Mouse (Mus musculus): Measurements from ENCODE around the gene Rnf20. TPM values are rescaled to one million over a fixed set of nuclear protein-coding genes. Genes with fewer than 3 reads are reported as not detected.

Rnf20 gene
- total and polyA plus RNA-seq, 3 experiments: 40.8 to 58.1 (median 43.1) TPM

DNA sequence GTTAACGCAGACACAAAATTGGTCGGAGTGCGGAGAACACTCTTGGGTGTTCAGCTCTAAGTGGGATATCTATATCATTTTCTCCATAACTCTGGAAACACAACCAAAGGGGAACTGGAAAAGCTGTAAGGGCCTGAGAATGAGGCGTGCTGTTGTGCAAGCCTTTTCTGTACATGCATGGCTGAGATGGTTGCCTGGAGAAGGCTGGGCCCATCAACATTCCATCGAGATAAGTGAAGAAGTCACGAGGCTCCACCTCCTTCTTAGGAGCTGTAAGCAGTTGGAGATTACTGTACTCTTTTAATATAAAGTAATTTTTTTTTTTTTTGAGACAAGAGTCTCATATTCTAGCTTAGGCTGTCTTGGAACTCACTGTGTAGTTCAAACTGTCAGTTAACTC, 44.3 kb downstream of the Rnf20 start:
- H3K9ac ChIP-seq (ENCODE audit: control insufficient read depth, low read depth, low read length, poor library complexity, severe bottlenecking): no peak overlapping the region
- no peaks in the 10 kb centered on the region for H3K27me3 ChIP-seq (ENCODE audit: control insufficient read depth in 1 of 2, insufficient read depth in 2 of 2, low read length in 2 of 2)
- TF ChIP-seq ELF1 (IDR thresholded peaks at IDR 0.05; ENCODE audit: low read depth, low read length): no peak
- no peak for TF ChIP-seq NELFE (IDR thresholded peaks at IDR 0.05; ENCODE audit: low read depth, low read length)
- TF ChIP-seq ZKSCAN1 (IDR thresholded peaks at IDR 0.05; ENCODE audit: low read depth, low read length): no peak
- no peak for TF ChIP-seq SMC3 (IDR thresholded peaks at IDR 0.05; ENCODE audit: low read depth, low read length)
- no peak for TF ChIP-seq MAX (IDR thresholded peaks at IDR 0.05; ENCODE audit: low read length)
- TF ChIP-seq KAT2A (conservative IDR thresholded peaks at IDR 0.05; ENCODE audit: low read depth, low read length): no peak
- no peak for TF ChIP-seq USF2 (IDR thresholded peaks at IDR 0.05; ENCODE audit: borderline replicate concordance in 1 of 2, insufficient read depth in 1 of 2, low read depth in 1 of 2, low read length in 2 of 2)
- no peak for TF ChIP-seq RCOR1 (IDR thresholded peaks at IDR 0.05; ENCODE audit: low read depth, low read length)
- no peak for TF ChIP-seq CTCF (IDR thresholded peaks at IDR 0.05 in 2 of 3, conservative IDR thresholded peaks at IDR 0.05 in 1 of 3; ENCODE audit: control insufficient read depth in 1 of 3, insufficient read depth in 1 of 3, low read depth in 2 of 3, low read length in 3 of 3, poor library complexity in 1 of 3, severe bottlenecking in 1 of 3)
- no peak for TF ChIP-seq MEF2A (IDR thresholded peaks at IDR 0.05; ENCODE audit: extremely low read depth, insufficient replicate concordance, low read depth, low read length, poor library complexity, severe bottlenecking)
- no peak for TF ChIP-seq ZMIZ1 (IDR thresholded peaks at IDR 0.05; ENCODE audit: low read depth, low read length)
- TF ChIP-seq UBTF (IDR thresholded peaks at IDR 0.05; ENCODE audit: borderline replicate concordance, insufficient read depth, low read depth, low read length): no peak
- no peak overlapping the region for H3K4me3 ChIP-seq (ENCODE audit: control insufficient read depth in 1 of 2, insufficient read depth in 1 of 2, low read depth in 2 of 2, low read length in 2 of 2)
- no peak for DNase-seq (ENCODE audit: low read depth, low spot score)
- no peaks in the 10 kb centered on the region for H3K9me3 ChIP-seq (replicated peaks; ENCODE audit: insufficient read depth, low read length)
- no peaks in the 10 kb centered on the region for H3K79me2 ChIP-seq (ENCODE audit: control insufficient read depth, insufficient read depth, low read length, poor library complexity)
- no peaks in the 10 kb centered on the region for H3K4me1 ChIP-seq (ENCODE audit: control insufficient read depth in 1 of 2, insufficient read depth in 2 of 2, low read length in 2 of 2)
- no peak overlapping the region for H3K27ac ChIP-seq (ENCODE audit: control insufficient read depth, low read depth, low read length)
- no peaks in the 10 kb centered on the region for H3K36me3 ChIP-seq (ENCODE audit: control insufficient read depth in 1 of 2, insufficient read depth in 2 of 2, low read length in 2 of 2)

DNA sequence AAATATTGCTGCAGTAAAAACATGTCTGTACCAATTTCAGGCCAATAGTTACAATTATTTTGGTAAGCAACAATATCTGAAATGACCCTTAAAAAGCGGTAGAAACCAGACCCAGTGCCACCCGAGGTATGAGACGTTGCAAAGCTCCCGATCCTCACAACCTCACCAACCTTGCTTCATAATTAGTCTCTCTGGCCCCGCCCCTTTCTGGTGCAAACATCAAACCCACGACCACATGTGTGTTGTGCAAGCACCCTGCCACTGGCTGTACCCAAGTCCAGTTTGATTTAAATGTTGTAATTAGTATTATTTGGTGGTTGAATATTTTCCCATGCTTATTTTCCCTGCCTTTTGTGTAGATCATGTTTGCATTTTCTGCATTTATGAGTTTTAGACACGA, 45.0 kb downstream of the Rnf20 start:
- no peak for TF ChIP-seq SMC3 (IDR thresholded peaks at IDR 0.05; ENCODE audit: low read depth, low read length)
- no peak for TF ChIP-seq ELF1 (IDR thresholded peaks at IDR 0.05; ENCODE audit: low read depth, low read length)
- no peak for TF ChIP-seq MAFK (IDR thresholded peaks at IDR 0.05; ENCODE audit: borderline replicate concordance, low read depth, low read length)
- TF ChIP-seq USF2 (IDR thresholded peaks at IDR 0.05; ENCODE audit: borderline replicate concordance in 1 of 2, insufficient read depth in 1 of 2, low read depth in 1 of 2, low read length in 2 of 2): no peak
- no peak for TF ChIP-seq POLR2AphosphoS5 (IDR thresholded peaks at IDR 0.05; ENCODE audit: borderline replicate concordance, low read depth, low read length)
- TF ChIP-seq GABPA (IDR thresholded peaks at IDR 0.05; ENCODE audit: low read depth, low read length): no peak
- TF ChIP-seq ZC3H11A (IDR thresholded peaks at IDR 0.05; ENCODE audit: low read depth, low read length): no peak
- TF ChIP-seq ZKSCAN1 (IDR thresholded peaks at IDR 0.05; ENCODE audit: low read depth, low read length): no peak
- no peak for TF ChIP-seq MXI1 (IDR thresholded peaks at IDR 0.05; ENCODE audit: low read depth, low read length)
- TF ChIP-seq JUND (IDR thresholded peaks at IDR 0.05; ENCODE audit: low read depth, low read length): no peak
- TF ChIP-seq KAT2A (conservative IDR thresholded peaks at IDR 0.05; ENCODE audit: low read depth, low read length): no peak
- no peak for TF ChIP-seq POLR2A (IDR thresholded peaks at IDR 0.05; ENCODE audit: control insufficient read depth in 1 of 2, insufficient read depth in 1 of 2, low read depth in 1 of 2, low read length in 2 of 2, poor library complexity in 1 of 2)
- TF ChIP-seq ETS1 (IDR thresholded peaks at IDR 0.05; ENCODE audit: low read depth, low read length): no peak
- no peak for TF ChIP-seq ZNF384 (IDR thresholded peaks at IDR 0.05; ENCODE audit: low read depth, low read length)
- TF ChIP-seq MAZ (IDR thresholded peaks at IDR 0.05; ENCODE audit: low read depth, low read length): no peak
- TF ChIP-seq SIN3A (IDR thresholded peaks at IDR 0.05; ENCODE audit: low read length): no peak
- no peak for TF ChIP-seq RAD21 (IDR thresholded peaks at IDR 0.05; ENCODE audit: low read depth, low read length)
- no peak for TF ChIP-seq MEF2A (IDR thresholded peaks at IDR 0.05; ENCODE audit: extremely low read depth, insufficient replicate concordance, low read depth, low read length, poor library complexity, severe bottlenecking)
- TF ChIP-seq GATA1 (IDR thresholded peaks at IDR 0.05; ENCODE audit: low read depth, low read length): no peak
- no peaks in the 10 kb centered on the region for H3K4me1 ChIP-seq (ENCODE audit: control insufficient read depth in 1 of 2, insufficient read depth in 2 of 2, low read length in 2 of 2)
- H3K9me3 ChIP-seq (replicated peaks; ENCODE audit: insufficient read depth, low read length): no peaks in the 10 kb centered on the region
- H3K27ac ChIP-seq (ENCODE audit: control insufficient read depth, low read depth, low read length): no peak overlapping the region
- no peak overlapping the region for H3K4me3 ChIP-seq (ENCODE audit: control insufficient read depth in 1 of 2, insufficient read depth in 1 of 2, low read depth in 2 of 2, low read length in 2 of 2)
- H3K9ac ChIP-seq (ENCODE audit: control insufficient read depth, low read depth, low read length, poor library complexity, severe bottlenecking): no peak overlapping the region
- no peak for DNase-seq (ENCODE audit: low read depth, low spot score)
- H3K36me3 ChIP-seq (ENCODE audit: control insufficient read depth in 1 of 2, insufficient read depth in 2 of 2, low read length in 2 of 2): no peaks in the 10 kb centered on the region
- H3K79me2 ChIP-seq (ENCODE audit: control insufficient read depth, insufficient read depth, low read length, poor library complexity): no peaks in the 10 kb centered on the region
- no peaks in the 10 kb centered on the region for H3K27me3 ChIP-seq (ENCODE audit: control insufficient read depth in 1 of 2, insufficient read depth in 2 of 2, low read length in 2 of 2)

Measured in MEL (cell line).